In genomic region chr5:43233316-43234181, GRCm38 (mm10) we compare ENCODE assay signal across 8 mouse cellular contexts. TPM values are rescaled to one million over a fixed set of nuclear protein-coding genes. Genes with fewer than 3 reads are reported as not detected.
DNase-seq lines count a peak whose midpoint lies in the region; ATAC-seq lines count a peak whose summit lies in the region.

No protein-coding gene starts in this region.

- peak overlapping the region; percentile 94 for H3K4me3 ChIP-seq in hindbrain, embryonic 11.5 days (ENCODE audit: low read depth, low read length)

- peak overlapping the region; percentile 98 for H3K27ac ChIP-seq in hindbrain, embryonic 11.5 days (ENCODE audit: low read depth, low read length)

- peak; percentile 57 for ATAC-seq in hindbrain, embryonic 11.5 days (ENCODE audit: low FRiP score)

- H3K9me3 ChIP-seq in hindbrain, embryonic 11.5 days (ENCODE audit: control insufficient read depth, low read length) = no peaks in the 10 kb centered on the region

- H3K27me3 ChIP-seq in hindbrain, embryonic 11.5 days (ENCODE audit: control insufficient read depth, insufficient read depth, low read length) = no peaks in the 10 kb centered on the region

- H3K4me2 ChIP-seq in hindbrain, embryonic 11.5 days (replicated peaks; ENCODE audit: low read depth, low read length) = peak overlapping the region; percentile 85

- no peaks in the 10 kb centered on the region for H3K4me1 ChIP-seq in hindbrain, embryonic 11.5 days (replicated peaks; ENCODE audit: control insufficient read depth, insufficient read depth, low read length)

- H3K36me3 ChIP-seq in hindbrain, embryonic 11.5 days (ENCODE audit: control insufficient read depth, insufficient read depth, low read length) = no peaks in the 10 kb centered on the region

- peak overlapping the region; percentile 92 for H3K9ac ChIP-seq in hindbrain, embryonic 11.5 days (ENCODE audit: low read depth, low read length)

- 0% methylated on average over 67 of the region's 101 CpGs for WGBS in hindbrain, embryonic 11.5 days

- peak; percentile 93 for DNase-seq in Muller cell, postnatal 12 days (ENCODE audit: inconsistent ontology term)
- peak; percentile 86 to 89 for DNase-seq in cerebellum, postnatal 10 days
- peak; percentile 77 to 86 for DNase-seq in frontal cortex, adult 2 months (ENCODE audit: extremely low spot score in 1 of 2, low spot score in 1 of 2)
- DNase-seq in hindbrain, embryonic 11.5 days (ENCODE audit: low spot score) = peak; percentile 78
- DNase-seq in layer of hippocampus, postnatal 25 days (ENCODE audit: extremely low spot score in 1 of 2, low spot score in 1 of 2) = peak; percentile 61 to 92
- DNase-seq in lung, postnatal 14 days = peak; percentile 80
- peak; percentile 37 for DNase-seq in retina, adult 2 months (ENCODE audit: low read depth, low spot score)
- DNase-seq in thymus, postnatal 25 days = peak; percentile 80

RNA-seq across cellular contexts. Expression of gene Cpeb2, which starts 0.6 kb away (rescaled TPM):
- polyA plus RNA-seq in frontal cortex, adult 2 months (2012; rRNA removed) = 27.0 and 27.1 TPM in 2 replicates
- 6.2 and 6.8 TPM in 2 replicates for polyA plus RNA-seq in hindbrain, embryonic 11.5 days (2014; fragmentation: Nextera tagmentation; extraction: Ambion mirVana)
- 10 to 100 TPM; 41.5 to 50.8 TPM for total RNA-seq in layer of hippocampus, postnatal 25 days (2021)

Comparison
In these comparisons a context has a peak if more than half of its experiments do, and no peak if none do; other contexts are left out.
1. Peak in every context shown above with its lines: DNase-seq, ATAC-seq, H3K4me3 ChIP-seq and H3K27ac ChIP-seq.
2. DNase-seq: peak in every context shown above with its lines; median percentile 93 in Muller cell, postnatal 12 days; 88 in cerebellum, postnatal 10 days; 82 in frontal cortex, adult 2 months; 80 in lung, postnatal 14 days; 80 in thymus, postnatal 25 days; 78 in hindbrain, embryonic 11.5 days; 76 in layer of hippocampus, postnatal 25 days; 37 in retina, adult 2 months.